Mouse (Mus musculus): Measurements from ENCODE around the gene Mad2l2.

Gene Mad2l2

GRCm38 (mm10) chr4:148143721-148144120, 13.5 kb downstream of the Mad2l2 start:
- DNase-seq (ENCODE audit: low read depth): no peak

DNA sequence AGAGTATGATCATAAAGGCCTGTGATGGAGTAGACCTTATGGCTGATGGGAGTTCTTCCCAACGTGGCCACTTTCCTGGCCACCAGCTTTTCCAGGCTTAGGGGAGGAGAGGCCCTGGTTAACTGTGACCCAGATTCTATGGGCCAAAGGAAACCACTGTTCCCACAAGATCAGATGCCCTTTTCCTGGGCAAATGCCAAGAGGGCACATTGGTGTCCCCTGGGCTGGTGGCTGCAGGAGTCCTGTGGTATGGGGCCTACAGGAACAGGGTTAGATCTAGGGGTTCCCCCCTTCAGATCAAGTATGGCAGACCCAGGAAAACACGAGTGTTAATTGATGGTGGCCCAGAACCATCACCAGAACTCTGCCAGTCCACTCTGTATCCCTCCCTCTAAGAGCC, 17.5 kb downstream of the Mad2l2 start:
- no peak for DNase-seq (ENCODE audit: low read depth)

DNA sequence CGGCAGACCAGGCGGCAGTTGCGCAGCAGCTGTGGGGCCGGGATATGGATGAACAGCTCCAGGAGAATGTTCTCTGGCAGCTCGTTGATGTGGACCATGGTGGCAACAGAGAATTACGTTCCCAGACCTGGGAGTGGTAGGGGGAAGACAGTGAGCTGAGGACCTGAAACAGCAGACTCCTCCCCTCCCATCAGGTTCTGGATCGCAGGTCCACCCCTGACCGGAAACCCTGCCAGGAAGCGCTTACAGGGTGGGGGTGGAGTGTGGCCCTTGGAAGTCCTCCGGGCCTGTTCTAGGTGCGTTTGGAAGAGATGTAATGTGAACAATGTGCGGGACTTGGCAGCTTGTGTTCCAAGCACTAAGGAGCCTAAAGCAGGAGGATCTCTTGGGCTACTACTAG, 19.4 kb downstream of the Mad2l2 start:
- no peak for DNase-seq (ENCODE audit: low read depth)

DNA sequence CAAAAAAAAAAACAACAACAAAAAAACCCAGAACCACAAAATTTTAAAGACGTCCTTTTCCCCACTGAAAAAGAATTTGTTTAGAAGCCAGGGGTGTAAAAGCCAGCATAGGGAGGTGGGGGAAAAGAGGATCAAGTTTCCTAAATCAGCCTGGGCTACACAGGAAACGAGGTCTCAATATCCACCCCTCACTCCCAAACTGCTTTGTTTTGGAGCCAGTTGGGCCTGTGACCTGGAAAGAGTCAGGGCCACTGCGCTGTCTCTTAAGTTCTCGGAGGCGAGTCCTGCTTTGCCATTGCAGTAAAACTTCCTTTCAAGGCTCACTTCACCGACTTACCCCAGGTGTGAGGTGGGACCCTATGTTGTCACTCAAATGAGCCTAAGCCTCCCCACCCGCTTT, 20.1 kb downstream of the Mad2l2 start:
- DNase-seq (ENCODE audit: low read depth): no peak

GRCm38 (mm10) chr4:148150953-148151266, 20.7 kb downstream of the Mad2l2 start:
- peak; percentile 57 for DNase-seq (ENCODE audit: low read depth)

GRCm38 (mm10) chr4:148151267-148152168, 21.3 kb downstream of the Mad2l2 start, which contains the start of gene Fbxo6:
Gene Fbxo6 (minus strand): TSS chr4:148152140.
- peak; percentile 92 for DNase-seq (ENCODE audit: low read depth)

DNA sequence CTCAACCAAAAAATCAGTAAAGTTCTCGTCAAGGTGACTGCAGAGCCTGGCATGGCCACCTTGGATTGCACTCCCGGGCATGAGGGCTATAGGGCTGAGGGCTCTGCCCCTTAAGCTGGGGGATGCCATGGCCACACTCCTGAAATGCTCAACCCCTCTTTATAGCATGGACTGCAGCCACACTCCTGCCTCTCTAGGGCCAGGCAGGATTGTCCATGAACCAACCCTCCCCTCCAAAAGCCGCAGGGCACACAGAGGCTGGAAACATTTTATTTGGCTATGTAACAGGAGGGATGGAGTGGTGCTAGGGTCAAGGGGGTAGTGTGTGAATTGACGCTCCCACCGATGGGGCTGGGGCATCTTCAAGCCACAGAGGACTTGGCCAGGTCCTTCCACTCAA, 22.4 kb downstream of the Mad2l2 start:
- no peak for DNase-seq (ENCODE audit: low read depth)

DNA sequence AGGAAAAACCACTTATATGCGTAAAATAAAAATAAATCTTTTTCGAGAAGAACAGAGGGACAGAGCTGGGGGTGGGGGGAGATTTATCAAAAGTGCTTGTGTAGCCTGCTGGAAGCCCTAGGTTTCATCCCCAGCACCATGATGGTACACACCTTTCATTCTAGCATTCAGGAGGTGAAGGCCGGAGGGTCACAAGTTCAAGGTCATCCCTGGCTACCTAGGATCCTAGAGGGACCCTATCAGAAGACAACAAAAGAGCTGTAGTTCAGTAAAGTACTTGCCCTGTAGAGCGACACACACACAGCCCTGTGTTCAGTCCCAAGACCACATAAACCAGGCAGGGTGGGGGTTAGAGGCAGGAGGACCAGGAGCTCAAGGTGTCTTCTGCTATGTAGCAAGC, 23.8 kb downstream of the Mad2l2 start:
- no peak for DNase-seq (ENCODE audit: low read depth)

DNA sequence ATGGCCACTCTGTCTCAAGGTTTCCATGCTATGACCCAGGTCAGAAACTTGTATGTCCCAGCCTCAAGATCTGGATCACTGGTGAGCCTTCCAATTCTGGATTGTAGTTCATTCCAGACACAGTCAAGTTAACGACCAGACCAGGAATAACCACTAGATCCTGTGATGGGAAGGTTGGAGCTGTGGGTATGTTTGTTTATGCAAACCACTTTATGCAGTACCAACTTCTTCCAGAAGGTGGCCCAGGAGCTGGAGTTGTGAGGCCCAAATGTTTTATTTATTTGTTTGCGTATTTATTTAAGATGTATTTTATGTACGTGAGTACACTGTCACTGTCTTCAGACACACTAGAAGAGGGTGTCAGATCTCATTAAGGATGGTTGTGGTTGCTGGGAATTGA, 24.8 kb downstream of the Mad2l2 start:
- peak; percentile 82 for DNase-seq (ENCODE audit: low read depth)

GRCm38 (mm10) chr4:148158436-148159348, 28.5 kb downstream of the Mad2l2 start:
- no peak for DNase-seq (ENCODE audit: low read depth)

DNA sequence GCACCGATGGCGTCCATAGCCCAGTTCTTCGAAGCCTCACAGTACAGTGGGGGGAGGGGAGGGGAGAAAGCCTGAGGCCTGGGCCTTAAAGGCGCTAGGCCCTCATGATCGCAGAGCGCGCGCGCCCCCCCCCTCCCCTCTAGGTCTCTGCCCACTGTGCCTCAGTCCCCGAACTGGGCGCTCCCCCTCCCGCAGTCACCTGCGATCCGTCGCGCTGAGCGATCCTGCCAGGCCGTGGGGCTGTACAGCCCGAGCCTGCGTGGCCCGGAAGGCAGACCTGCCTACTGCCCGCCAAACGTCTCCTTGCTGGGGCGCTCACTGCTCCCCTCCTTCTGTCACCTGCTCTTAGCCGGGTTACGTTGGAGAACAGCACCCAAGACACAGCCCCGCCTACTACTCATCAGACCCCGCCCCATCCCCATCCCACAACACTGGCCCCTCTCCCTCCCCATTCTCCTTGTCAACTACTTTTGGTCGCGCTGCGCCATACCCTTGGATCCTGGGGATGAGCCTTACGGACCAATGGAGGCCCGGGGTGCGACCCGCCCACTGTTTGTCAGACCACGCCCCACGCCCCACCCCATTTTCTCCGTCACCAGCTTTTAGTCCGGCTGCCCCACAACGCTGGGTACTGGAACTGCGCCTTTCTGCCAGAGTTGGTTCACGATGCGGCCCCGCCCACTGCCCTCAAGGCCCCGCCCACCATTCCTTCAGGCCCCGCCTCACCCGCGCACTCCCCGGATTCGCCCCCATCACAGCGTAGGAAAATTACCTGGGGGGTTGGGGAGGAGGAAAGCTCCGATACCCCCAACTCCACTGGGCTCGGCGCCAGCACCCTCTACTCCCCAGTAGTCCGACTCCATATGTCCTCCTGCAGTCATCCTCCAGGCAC, 29.6 kb downstream of the Mad2l2 start:
- DNase-seq (ENCODE audit: low read depth): peak; percentile 95

DNA sequence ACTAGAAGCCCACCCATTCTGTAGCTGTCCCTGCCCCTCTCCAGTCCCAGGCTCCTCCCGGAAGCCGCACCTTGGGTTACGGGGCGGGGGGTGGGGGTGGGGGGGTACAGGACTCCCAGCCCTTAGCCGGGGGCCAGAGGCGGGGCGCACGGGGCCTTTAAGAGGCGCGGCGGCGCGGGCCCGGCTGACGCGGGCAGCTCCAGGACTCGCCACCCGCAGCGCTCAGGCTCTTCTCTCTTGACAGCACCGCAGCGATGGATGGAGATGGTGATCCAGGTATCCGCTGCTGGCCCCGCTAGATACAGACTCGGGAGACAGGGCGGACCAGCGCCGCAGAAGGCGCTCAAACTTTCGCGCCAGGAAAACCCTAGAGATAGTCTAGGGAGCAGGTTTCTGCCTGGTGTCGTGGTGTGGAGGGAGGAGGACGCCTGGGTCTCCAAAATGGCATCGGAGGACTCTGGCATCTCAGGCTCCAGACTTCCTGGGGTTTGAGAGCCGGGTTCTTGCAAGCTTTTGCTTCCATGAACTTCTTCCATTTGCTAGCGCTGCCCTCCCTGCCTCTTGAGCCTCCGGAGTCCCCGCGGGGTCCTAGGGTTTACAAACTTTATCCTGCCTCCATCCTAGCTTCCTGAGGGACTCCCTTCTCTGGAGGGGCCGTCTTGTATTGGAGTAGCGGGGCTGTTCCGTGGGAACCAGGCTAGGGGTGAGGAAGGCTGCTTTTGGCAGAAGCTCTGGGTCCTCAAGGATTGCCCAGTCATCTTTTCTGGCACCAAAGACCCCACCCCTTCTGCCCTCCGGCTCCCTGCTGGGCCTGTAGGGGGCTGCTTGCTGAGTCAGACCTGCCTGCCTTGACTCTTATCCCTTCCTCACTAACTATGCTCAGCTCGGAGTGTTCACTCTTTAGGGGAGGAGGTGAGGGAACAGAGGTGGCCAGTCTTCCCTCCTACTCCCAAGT, 30.5 kb downstream of the Mad2l2 start, which contains the start of the genes Fbxo44 and Fbxo2:
Fbxo44 (minus strand) TSS at position 47 of the 955 bp plus-strand sequence.
Fbxo2 (plus strand) TSS at position 186 of the 955 bp plus-strand sequence.
- peak; percentile 74 for DNase-seq (ENCODE audit: low read depth)

- peak; percentile 80 for DNase-seq (ENCODE audit: low read depth)
Measured at GRCm38 (mm10) chr4:148164002-148164439, 33.8 kb downstream of the Mad2l2 start.

DNA sequence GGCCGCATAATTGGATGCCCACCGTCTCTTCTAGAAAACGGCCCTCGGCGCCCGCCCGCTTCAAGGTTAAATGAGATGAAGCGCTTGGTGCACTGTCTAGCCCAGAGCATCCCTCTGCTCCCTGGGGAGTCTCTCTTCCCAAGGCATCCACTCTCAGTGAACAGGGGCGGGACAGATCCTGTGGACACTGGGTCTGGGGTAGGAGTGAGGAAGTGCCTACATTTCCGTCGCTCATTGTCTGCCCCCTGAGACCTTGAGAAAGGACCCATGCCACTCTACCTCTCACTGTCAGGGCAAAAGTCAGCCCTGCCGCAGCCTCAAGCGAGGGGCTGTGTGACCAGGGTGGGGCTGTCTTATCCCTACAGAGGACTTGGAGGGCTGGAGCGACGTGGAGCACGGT, 34.3 kb downstream of the Mad2l2 start:
- no peak for DNase-seq (ENCODE audit: low read depth)

- DNase-seq (ENCODE audit: low read depth): no peak
Measured at GRCm38 (mm10) chr4:148165551-148165950, 35.4 kb downstream of the Mad2l2 start.

DNA sequence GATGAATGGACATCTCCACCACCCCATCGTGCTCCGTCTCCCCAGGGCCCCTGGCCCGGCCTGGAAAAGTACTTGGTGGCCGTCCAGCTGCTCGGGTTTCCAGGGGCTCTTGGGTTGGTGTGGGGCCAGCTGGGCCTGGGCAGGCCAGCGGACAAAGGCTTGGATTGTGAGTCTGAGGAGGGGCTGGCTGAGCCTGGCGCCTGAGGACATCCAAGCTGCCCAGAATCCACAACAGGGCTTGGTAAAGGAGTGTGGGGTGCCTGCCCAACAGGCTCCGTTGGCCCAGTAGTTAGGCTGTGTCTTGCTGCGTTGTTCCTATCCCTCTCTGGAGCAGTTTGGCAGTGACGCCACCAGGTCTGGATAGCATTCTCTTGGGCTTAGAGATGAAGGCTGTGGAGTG, 36.2 kb downstream of the Mad2l2 start:
- no peak for DNase-seq (ENCODE audit: low read depth)

GRCm38 (mm10) chr4:148166986-148167385, 36.8 kb downstream of the Mad2l2 start:
- peak; percentile 84 for DNase-seq (ENCODE audit: low read depth)

GRCm38 (mm10) chr4:148168287-148168686, 38.1 kb downstream of the Mad2l2 start:
- DNase-seq (ENCODE audit: low read depth): peak; percentile 85

DNA sequence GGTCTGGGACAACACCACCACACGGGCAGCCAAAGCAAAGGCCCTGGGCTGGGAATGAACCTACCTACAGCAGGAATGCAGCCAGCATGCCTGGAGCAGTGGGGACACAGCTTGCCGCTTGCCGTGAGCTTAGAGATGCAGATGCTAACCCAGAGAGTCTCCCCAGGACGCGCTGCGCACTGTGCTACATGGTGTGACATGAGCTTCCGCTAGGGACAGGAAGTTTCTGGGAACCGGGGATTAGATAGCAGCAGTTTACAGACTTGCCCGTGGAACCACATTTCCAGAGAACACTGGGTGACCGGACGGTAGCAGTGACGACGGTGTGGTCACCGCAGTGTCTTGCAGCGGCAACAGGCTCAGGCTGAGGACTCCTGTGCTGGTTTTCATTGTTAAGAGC, 39.4 kb downstream of the Mad2l2 start:
- peak; percentile 36 for DNase-seq (ENCODE audit: low read depth)

- peak; percentile 79 for DNase-seq (ENCODE audit: low read depth)
Measured at GRCm38 (mm10) chr4:148170842-148171241, 40.7 kb downstream of the Mad2l2 start.

Data from induced T-regulatory cell, adult 2 months (primary cell).